Mouse (Mus musculus) embryonic fibroblast, embryonic 13.5 days (primary cell): ENCODE measurements at regions not wholly inside any gene's neighbourhood (a gene's known extent, or its start where the extent isn't known, plus 50 kb on each side); places are given as distances from the start of the nearest gene placed in this dataset.

Experiments used
- CTCF ChIP-seq: IDR thresholded peaks from 2 replicates; pipeline ENCODE4 v1.5.1; 2011; ENCODE audit warnings: mild to moderate bottlenecking, control low read depth, low read length, moderate library complexity, borderline replicate concordance; ENCODE audit not compliant: insufficient read depth
- POLR2A ChIP-seq: IDR thresholded peaks from 2 replicates; pipeline ENCODE4 v1.6.1; 2011; ENCODE audit warnings: low read depth, mild to moderate bottlenecking, control low read depth, low read length, moderate library complexity

DNA sequence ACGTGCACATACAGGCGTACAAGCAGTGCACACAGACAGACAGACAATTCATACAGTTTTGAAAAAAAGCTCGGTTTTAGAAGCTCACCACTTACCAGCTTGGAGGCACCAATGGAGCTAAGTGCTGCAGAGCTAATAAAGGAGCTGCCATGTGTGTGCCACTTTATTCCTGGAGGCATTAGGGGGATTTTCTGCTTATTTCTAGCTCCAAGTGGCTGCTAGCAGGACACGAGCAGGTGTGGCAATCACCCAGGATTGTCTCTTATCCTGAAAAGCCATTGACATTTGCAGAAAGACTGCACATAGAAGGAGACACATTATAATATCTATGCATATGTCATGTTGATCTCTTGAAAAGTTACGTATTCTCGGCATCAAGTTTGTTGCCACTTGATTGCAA lies 472.5 kb downstream of the Slc4a3 start:
- TF ChIP-seq CTCF (no peak), POLR2A (no peak)
